Mouse (Mus musculus) limb, embryonic 15.5 days (tissue): ENCODE results near the gene Aspdh. TPM values are rescaled to one million over a fixed set of nuclear protein-coding genes. Genes with fewer than 3 reads are reported as not detected.

ENCODE experiments used
- ATAC-seq: fragments of 200-750 bp; cut with Nextera tagmentation; 2 replicates; pipeline ENCODE4 v1.8.0; 2017; ENCODE audit warnings: low read depth, moderate TSS enrichment; ENCODE audit not compliant: insufficient number of reproducible peaks, low FRiP score, low TSS enrichment
- H3K27ac ChIP-seq: fragments of 300-500 bp; sonication (generic); 2 replicates; pipeline ENCODE4 v1.5.1; 2015; ENCODE audit warnings: moderate library complexity, mild to moderate bottlenecking, inconsistent platforms
- H3K27me3 ChIP-seq: fragments of 300-500 bp; sonication (generic); 2 replicates; pipeline ENCODE4 v1.6.1; 2015; ENCODE audit warnings: inconsistent platforms
- H3K36me3 ChIP-seq: fragments of 300-500 bp; sonication (generic); 2 replicates; pipeline ENCODE4 v1.6.1; 2015; ENCODE audit warnings: inconsistent platforms
- H3K4me1 ChIP-seq: fragments of 300-500 bp; sonication (generic); 2 replicates; pipeline ENCODE4 v1.6.1; 2015; ENCODE audit warnings: inconsistent platforms
- H3K4me2 ChIP-seq: fragments of 300-500 bp; sonication (generic); 2 replicates; pipeline ENCODE4 v1.6.1; 2015; ENCODE audit warnings: mild to moderate bottlenecking, inconsistent platforms
- H3K4me3 ChIP-seq: fragments of 300-500 bp; sonication (generic); 2 replicates; pipeline ENCODE4 v1.5.1; 2015; ENCODE audit warnings: mild to moderate bottlenecking, inconsistent platforms
- H3K9ac ChIP-seq: fragments of 300-500 bp; sonication (generic); 2 replicates; pipeline ENCODE4 v1.6.1; 2015; ENCODE audit warnings: inconsistent platforms
- H3K9me3 ChIP-seq: fragments of 300-500 bp; sonication (generic); 2 replicates; pipeline ENCODE4 v1.6.1; 2016; ENCODE audit warnings: inconsistent platforms
- WGBS: fragments of 180-500 bp; shearing (Covaris S2); methylation state at CpG from one replicate; pipeline ENCODE4 v1.1.7; 2015; 5-methylcytosine and 5-hydroxymethylcytosine counted together
- polyA plus RNA-seq: library from polyadenylated mRNA; unstranded; fragments of >200 nt; fragmentation: Nextera tagmentation; extraction: Ambion mirVana; gene quantifications from 2 replicates; pipeline ENCODE4 v1.2.1, GENCODE M21; 2015

Aspdh gene
- polyA plus RNA-seq, 1 experiment from 2014 or later: 0.56 TPM

DNA sequence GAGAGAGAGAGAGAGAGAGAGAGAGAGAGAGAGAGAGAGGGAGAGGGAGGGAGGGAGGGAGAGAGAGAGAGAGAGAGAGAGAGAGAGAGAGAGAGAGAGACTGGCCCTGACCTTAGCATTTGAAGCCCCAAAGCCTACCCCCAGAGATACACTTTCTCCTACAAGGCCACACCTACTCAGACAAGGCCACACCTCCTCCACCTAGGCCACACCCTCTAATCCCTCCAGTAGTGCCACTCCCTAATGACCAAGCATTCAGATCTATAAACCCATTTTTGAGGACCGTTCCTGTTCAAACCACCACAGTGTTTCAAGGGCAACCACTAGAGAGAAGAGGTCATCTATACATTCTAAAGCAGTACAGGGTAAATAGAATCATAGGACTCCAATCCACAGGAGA, 8.9 kb upstream of the Aspdh start:
- 85% methylated on average over 1 of the region's 1 CpGs for WGBS
- no peaks in the 10 kb centered on the region for H3K4me1 ChIP-seq
- H3K27me3 ChIP-seq: peaks cover 28% of the 10 kb centered on the region
- ATAC-seq: no peak
- no peaks in the 10 kb centered on the region for H3K9me3 ChIP-seq
- no peak overlapping the region for H3K9ac ChIP-seq
- H3K4me2 ChIP-seq: no peak overlapping the region
- H3K27ac ChIP-seq: no peak overlapping the region
- H3K4me3 ChIP-seq: no peak overlapping the region
- H3K36me3 ChIP-seq: 0 out of 2 replicates have a peak, but pooled peaks cover 2% of the 10 kb centered on the region

DNA sequence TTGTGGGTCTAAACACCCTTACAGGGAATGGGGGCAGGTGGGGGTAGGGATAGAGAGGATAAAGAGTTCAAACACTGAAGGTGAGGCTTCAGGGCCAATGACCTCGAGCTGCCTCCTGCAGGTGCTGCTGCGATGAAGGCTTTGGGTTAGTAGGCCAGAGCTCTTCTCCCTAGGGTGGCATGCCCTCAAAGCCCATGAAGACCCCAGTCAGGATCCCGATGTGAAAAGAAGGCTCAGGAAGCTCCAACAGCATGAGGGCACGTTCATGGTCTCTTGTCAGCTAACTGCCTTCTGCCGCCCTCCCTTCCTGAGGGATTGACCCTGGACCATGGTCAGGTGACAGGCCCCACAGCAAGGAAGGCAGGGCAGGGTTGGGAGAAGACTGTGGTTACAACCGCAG, 5.1 kb upstream of the Aspdh start:
- 0 out of 2 replicates have a peak, but pooled peaks cover 10% of the 10 kb centered on the region for H3K36me3 ChIP-seq
- no peak overlapping the region for H3K4me3 ChIP-seq
- H3K4me1 ChIP-seq: peaks cover 10% of the 10 kb centered on the region; the same call in 1 of the 2 replicates
- H3K27me3 ChIP-seq: peaks cover 65% of the 10 kb centered on the region
- no peak overlapping the region for H3K27ac ChIP-seq
- 73% methylated on average over 6 of the region's 6 CpGs for WGBS
- ATAC-seq: no peak
- no peak overlapping the region for H3K9ac ChIP-seq
- no peak overlapping the region for H3K4me2 ChIP-seq
- no peaks in the 10 kb centered on the region for H3K9me3 ChIP-seq

DNA sequence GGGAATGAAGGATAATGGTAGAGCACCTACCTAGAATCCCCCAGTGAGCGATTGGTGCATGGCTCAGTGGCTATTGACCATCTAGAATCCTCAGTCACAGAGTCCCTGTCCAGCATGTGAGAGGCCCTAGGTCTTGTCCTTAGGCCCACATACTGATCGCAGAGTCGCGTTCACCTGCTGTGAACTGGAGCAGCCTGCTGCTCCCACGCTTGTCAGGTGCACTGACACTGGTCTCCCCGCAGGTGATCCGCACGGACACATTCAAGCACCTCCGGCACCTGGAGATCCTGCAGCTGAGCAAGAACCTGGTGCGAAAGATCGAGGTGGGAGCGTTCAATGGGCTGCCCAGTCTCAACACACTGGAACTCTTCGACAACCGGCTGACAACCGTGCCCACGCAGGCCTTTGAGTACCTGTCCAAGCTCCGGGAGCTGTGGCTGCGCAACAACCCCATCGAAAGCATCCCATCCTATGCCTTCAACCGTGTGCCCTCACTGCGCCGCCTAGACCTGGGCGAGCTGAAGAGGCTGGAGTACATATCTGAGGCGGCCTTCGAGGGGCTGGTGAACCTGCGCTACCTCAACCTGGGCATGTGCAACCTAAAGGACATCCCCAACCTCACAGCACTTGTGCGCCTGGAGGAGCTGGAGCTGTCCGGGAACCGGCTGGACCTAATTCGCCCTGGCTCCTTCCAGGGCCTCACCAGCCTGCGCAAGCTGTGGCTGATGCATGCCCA, 4.3 kb upstream of the Aspdh start:
- Histone ChIP-seq H3K4me3 (no peak overlapping the region), H3K9me3 (no peaks in the 10 kb centered on the region), H3K4me1 (peaks cover 10% of the 10 kb centered on the region; the same call in 1 of the 2 replicates), H3K27ac (no peak overlapping the region), H3K36me3 (0 out of 2 replicates have a peak, but pooled peaks cover 10% of the 10 kb centered on the region), H3K9ac (no peak overlapping the region), H3K4me2 (no peak overlapping the region), H3K27me3 (peaks cover 70% of the 10 kb centered on the region)
- 66% methylated on average over 31 of the region's 31 CpGs for WGBS
- ATAC-seq: no peak

DNA sequence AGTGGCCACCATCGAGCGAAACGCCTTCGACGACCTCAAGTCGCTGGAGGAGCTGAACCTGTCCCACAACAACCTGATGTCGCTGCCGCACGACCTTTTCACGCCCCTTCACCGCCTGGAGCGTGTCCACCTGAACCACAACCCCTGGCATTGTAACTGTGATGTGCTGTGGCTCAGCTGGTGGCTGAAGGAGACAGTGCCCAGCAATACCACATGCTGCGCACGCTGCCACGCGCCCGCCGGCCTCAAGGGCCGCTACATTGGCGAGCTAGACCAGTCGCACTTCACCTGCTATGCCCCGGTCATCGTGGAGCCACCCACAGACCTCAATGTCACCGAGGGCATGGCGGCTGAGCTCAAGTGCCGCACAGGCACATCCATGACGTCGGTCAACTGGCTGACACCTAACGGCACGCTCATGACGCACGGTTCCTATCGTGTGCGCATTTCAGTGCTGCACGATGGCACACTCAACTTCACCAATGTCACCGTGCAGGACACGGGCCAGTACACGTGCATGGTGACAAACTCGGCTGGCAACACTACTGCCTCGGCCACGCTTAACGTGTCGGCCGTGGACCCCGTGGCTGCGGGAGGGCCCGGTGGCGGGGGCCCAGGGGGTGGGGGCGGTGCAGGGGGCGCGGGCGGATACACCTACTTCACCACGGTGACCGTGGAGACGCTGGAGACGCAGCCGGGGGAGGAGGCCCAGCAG, 3.5 kb upstream of the Aspdh start:
- 0 out of 2 replicates have a peak, but pooled peaks cover 10% of the 10 kb centered on the region for H3K36me3 ChIP-seq
- H3K9ac ChIP-seq: no peak overlapping the region
- no peaks in the 10 kb centered on the region for H3K9me3 ChIP-seq
- H3K4me3 ChIP-seq: 0 out of 2 replicates have a peak overlapping the region, but pooled peaks have one; percentile 14
- no peak for ATAC-seq
- 54% methylated on average over 51 of the region's 57 CpGs for WGBS
- H3K4me2 ChIP-seq: 0 out of 2 replicates have a peak overlapping the region, but pooled peaks have one; percentile 29
- peaks cover 70% of the 10 kb centered on the region for H3K27me3 ChIP-seq
- peaks cover 10% of the 10 kb centered on the region; the same call in 1 of the 2 replicates for H3K4me1 ChIP-seq
- H3K27ac ChIP-seq: no peak overlapping the region

DNA sequence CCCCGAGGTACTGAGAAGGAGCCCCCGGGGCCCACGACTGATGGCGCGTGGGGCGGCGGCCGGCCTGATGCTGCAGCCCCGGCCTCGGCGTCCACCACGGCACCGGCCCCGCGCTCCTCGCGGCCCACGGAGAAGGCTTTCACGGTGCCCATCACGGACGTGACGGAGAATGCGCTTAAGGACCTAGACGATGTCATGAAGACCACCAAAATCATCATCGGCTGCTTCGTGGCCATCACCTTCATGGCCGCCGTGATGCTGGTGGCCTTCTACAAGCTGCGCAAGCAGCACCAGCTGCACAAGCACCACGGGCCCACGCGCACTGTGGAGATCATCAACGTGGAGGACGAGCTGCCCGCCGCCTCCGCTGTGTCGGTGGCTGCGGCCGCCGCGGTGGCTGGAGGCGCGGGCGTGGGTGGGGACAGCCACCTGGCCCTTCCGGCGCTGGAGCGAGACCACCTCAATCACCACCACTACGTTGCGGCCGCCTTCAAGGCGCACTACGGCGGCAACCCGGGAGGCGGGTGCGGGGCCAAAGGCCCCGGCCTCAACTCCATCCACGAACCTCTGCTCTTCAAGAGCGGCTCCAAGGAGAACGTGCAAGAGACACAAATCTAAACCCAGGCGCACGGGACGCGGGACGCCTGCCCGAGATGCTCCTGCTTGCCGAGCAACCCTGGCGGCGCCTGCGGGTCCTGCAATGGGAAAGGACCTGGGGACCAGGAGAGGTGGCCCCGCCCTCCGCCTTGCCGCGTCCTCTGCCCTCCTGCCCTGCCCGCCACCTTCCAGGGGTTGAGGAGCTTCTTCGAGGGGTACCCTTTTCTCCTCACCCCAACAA, 2.8 kb upstream of the Aspdh start:
- Histone ChIP-seq H3K4me3 (peak overlapping the region; percentile 14), H3K9me3 (no peaks in the 10 kb centered on the region), H3K4me1 (peaks cover 15% of the 10 kb centered on the region), H3K27me3 (peaks cover 70% of the 10 kb centered on the region), H3K36me3 (0 out of 2 replicates have a peak, but pooled peaks cover 10% of the 10 kb centered on the region), H3K4me2 (peak overlapping the region; percentile 29), H3K27ac (no peak overlapping the region), H3K9ac (no peak overlapping the region)
- no peak for ATAC-seq
- WGBS: 18% methylated on average over 68 of the region's 77 CpGs

DNA sequence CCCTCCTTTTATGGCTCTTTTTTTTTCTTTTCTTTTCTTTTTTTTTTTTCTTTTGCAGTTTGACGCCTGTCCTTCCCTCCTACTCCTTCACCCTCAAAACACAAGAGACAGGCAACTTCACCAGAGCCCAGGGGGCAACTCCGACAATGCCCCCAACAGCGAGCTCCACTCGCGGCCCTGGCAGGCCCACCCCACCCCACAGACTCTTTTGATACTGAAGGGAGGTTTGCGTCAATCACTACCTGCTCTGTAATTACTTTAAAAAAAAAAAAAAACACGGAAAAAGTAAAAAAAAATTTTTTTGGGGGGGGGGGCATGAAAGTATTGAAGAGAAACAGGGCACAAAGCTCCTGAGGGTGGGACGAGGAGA, 2.1 kb upstream of the Aspdh start:
- Histone ChIP-seq H3K27me3 (peaks cover 70% of the 10 kb centered on the region), H3K4me2 (peak overlapping the region; percentile 29), H3K9ac (no peak overlapping the region), H3K36me3 (0 out of 2 replicates have a peak, but pooled peaks cover 10% of the 10 kb centered on the region), H3K4me1 (peaks cover 17% of the 10 kb centered on the region), H3K4me3 (peak overlapping the region; percentile 14; the same call in 1 of the 2 replicates), H3K27ac (no peak overlapping the region), H3K9me3 (no peaks in the 10 kb centered on the region)
- 28% methylated on average over 8 of the region's 8 CpGs for WGBS
- ATAC-seq: no peak

DNA sequence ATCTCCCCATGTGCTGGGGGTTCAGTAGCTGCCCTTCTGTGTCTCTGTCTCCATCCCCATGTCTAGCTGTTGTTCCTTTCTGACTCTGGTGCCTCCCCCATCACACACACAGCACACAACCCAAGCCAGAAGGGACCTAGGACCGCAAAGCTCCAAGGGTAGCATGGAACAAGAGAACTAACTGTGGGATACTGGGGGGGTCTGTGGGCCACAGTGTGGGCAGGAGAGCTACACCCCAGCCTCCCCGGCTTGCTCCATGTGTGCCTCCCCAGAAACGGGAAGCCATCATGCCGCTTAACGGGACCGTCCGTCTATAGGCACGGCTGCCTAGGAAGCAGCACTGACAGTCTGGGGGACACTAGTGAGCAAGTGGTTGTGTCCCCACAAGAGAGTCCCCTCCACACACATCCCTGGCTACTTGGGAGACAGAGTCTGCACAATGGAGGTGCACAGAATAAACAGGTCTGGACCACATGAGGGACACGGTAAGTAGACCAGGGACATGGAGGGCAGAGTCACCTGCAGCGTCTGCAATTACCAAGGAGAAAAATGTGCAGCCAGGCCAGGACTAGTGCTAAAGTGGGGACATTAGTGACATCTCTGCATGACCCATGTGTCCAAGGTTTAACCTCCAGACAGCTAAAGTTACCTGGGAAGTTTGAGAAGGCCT, 1.5 kb upstream of the Aspdh start:
- H3K9me3 ChIP-seq: no peaks in the 10 kb centered on the region
- peaks cover 68% of the 10 kb centered on the region for H3K27me3 ChIP-seq
- WGBS: 82% methylated on average over 10 of the region's 10 CpGs
- no peak for ATAC-seq
- H3K27ac ChIP-seq: no peak overlapping the region
- 0 out of 2 replicates have a peak, but pooled peaks cover 10% of the 10 kb centered on the region for H3K36me3 ChIP-seq
- no peak overlapping the region for H3K4me2 ChIP-seq
- H3K4me3 ChIP-seq: no peak overlapping the region
- peaks cover 22% of the 10 kb centered on the region for H3K4me1 ChIP-seq
- H3K9ac ChIP-seq: no peak overlapping the region

DNA sequence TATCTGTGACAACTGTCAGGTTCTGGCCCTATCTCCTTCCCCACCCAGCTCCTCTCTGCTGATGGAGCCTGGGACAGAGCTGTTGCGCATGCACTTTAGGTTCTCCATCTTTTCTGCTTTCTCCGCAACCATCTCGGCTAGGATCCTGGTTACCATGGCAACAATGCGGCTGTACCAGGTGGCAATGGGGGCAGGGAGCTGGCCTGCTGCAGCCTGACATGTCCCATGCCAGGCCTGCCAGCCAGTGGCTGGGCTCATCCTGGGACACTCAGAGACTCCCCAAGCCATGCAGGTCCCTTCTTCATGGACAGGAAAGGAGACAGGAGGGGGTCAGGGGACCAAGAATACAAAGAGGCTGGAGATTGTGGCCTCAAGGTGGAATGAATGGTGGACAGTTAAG, 680 bp upstream of the Aspdh start:
- 26% methylated on average over 4 of the region's 4 CpGs for WGBS

DNA sequence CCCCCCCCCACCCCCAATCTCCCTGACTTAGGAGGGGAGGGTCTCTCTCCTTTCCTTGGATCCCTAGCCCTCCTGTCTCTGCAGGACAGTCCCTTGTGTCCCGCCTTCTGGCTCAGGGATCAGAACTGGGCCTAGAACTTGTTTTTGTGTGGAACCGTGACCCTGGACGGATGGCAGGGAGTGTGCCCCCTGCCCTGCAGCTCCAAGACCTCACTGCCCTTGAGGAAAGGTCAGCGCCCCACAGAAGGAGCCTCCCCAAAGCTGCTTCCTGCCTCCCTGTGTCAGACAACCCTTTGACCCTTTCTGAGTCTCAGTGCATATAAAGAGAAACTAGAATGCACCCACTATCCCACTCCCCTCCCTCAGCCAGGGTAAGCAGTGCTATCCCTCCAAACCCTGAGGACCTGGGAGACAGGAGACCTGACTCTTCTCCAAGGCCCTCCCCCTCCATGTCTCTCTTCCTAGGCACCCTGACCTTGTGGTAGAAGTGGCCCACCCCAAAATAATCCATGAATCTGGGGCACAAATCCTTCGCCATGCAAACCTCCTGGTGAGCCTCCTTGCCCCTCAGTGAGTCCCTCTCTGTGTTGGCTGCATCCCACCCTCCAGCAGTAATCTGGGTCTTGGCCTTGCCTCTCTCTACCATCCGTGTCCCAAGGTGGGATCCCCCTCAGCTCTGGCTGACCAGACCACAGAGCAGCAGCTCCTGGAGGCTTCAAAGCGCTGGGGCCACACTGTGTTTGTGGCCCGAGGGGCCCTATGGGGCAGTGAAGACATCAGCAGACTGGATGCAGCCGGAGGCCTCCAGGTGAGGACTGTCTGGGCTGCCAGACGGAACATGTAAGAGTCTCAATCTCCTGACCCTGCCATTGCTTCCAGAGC, 1.1 kb downstream of the Aspdh start:
- WGBS: 82% methylated on average over 10 of the region's 10 CpGs
- Histone ChIP-seq H3K4me1 (peaks cover 29% of the 10 kb centered on the region), H3K9me3 (no peaks in the 10 kb centered on the region), H3K27ac (no peak overlapping the region), H3K9ac (no peak overlapping the region), H3K27me3 (peaks cover 43% of the 10 kb centered on the region), H3K4me2 (no peak overlapping the region), H3K4me3 (no peak overlapping the region), H3K36me3 (peaks cover 18% of the 10 kb centered on the region; the same call in 1 of the 2 replicates)
- ATAC-seq: no peak

More for the DNA sequence above, 680 bp upstream of the Aspdh start:
- peaks cover 27% of the 10 kb centered on the region for H3K4me1 ChIP-seq
- no peaks in the 10 kb centered on the region for H3K9me3 ChIP-seq
- peaks cover 60% of the 10 kb centered on the region for H3K27me3 ChIP-seq
- H3K27ac ChIP-seq: no peak overlapping the region
- no peak overlapping the region for H3K4me3 ChIP-seq
- no peak overlapping the region for H3K9ac ChIP-seq
- H3K4me2 ChIP-seq: no peak overlapping the region
- 0 out of 2 replicates have a peak, but pooled peaks cover 11% of the 10 kb centered on the region for H3K36me3 ChIP-seq
- ATAC-seq: no peak

DNA sequence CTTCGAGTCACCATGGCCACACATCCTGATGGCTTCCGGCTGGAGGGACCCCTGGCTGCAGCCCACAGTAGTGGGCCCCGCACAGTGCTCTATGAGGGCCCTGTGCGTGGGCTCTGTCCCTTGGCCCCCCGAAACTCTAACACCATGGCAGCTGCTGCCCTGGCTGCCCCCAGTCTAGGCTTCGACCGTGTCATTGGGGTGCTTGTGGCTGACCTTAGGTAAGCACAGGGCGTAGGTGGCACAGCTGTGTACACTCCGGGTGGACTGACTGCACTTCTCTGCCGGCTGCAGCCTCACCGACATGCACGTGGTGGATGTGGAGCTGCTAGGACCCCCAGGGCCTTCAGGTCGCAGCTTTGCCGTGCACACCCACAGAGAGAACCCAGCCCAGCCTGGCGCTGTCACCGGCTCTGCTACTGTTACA, 1.7 kb downstream of the Aspdh start:
- peaks cover 11% of the 10 kb centered on the region; the same call in 1 of the 2 replicates for H3K36me3 ChIP-seq
- H3K4me3 ChIP-seq: peak overlapping the region; percentile 66; the same call in 1 of the 2 replicates
- H3K9ac ChIP-seq: no peak overlapping the region
- ATAC-seq: no peak
- no peak overlapping the region for H3K27ac ChIP-seq
- peak overlapping the region; percentile 66; the same call in 1 of the 2 replicates for H3K4me2 ChIP-seq
- no peaks in the 10 kb centered on the region for H3K9me3 ChIP-seq
- WGBS: 87% methylated on average over 16 of the region's 16 CpGs
- H3K27me3 ChIP-seq: peaks cover 36% of the 10 kb centered on the region
- peaks cover 31% of the 10 kb centered on the region for H3K4me1 ChIP-seq
